Mouse (Mus musculus): ENCODE results near the gene Sipa1l3.

The Sipa1l3 gene

GRCm38 (mm10) chr7:29444070-29444469 lies 74.4 kb downstream of the Sipa1l3 start:
- no peak for DNase-seq (ENCODE audit: low spot score in 2 of 2)

- peak in 1 of 2 experiments; percentile 37 for DNase-seq (ENCODE audit: low spot score in 2 of 2)
Observed at GRCm38 (mm10) chr7:29441793-29442192, 76.6 kb downstream of the Sipa1l3 start.

GRCm38 (mm10) chr7:29441151-29441550 lies 77.3 kb downstream of the Sipa1l3 start:
- no peak for DNase-seq (ENCODE audit: low spot score in 2 of 2)

GRCm38 (mm10) chr7:29438655-29439282 lies 79.7 kb downstream of the Sipa1l3 start:
- DNase-seq (ENCODE audit: low spot score in 2 of 2), result no peak

- DNase-seq (ENCODE audit: low spot score in 2 of 2), result no peak
Observed at GRCm38 (mm10) chr7:29438204-29438603, 80.2 kb downstream of the Sipa1l3 start.

GRCm38 (mm10) chr7:29437072-29437471 lies 81.4 kb downstream of the Sipa1l3 start:
- DNase-seq (ENCODE audit: low spot score in 2 of 2), result no peak

- no peak for DNase-seq (ENCODE audit: low spot score in 2 of 2)
Observed at GRCm38 (mm10) chr7:29434313-29435035, 84.0 kb downstream of the Sipa1l3 start.

GRCm38 (mm10) chr7:29433725-29434124 lies 84.7 kb downstream of the Sipa1l3 start:
- no peak for DNase-seq (ENCODE audit: low spot score in 2 of 2)

GRCm38 (mm10) chr7:29432947-29433553 lies 85.4 kb downstream of the Sipa1l3 start:
- DNase-seq (ENCODE audit: low spot score in 2 of 2), result no peak

- no peak for DNase-seq (ENCODE audit: low spot score in 2 of 2)
Observed at GRCm38 (mm10) chr7:29432180-29432946, 86.1 kb downstream of the Sipa1l3 start.

- DNase-seq (ENCODE audit: low spot score in 2 of 2), result no peak
Observed at GRCm38 (mm10) chr7:29430739-29431211, 87.7 kb downstream of the Sipa1l3 start.

GRCm38 (mm10) chr7:29426056-29426455 lies 92.4 kb downstream of the Sipa1l3 start:
- no peak for DNase-seq (ENCODE audit: low spot score in 2 of 2)

- DNase-seq (ENCODE audit: low spot score in 2 of 2), result peak in 1 of 2 experiments; percentile 43
Observed at GRCm38 (mm10) chr7:29425413-29425827, 93.0 kb downstream of the Sipa1l3 start.

GRCm38 (mm10) chr7:29424690-29425089 lies 93.8 kb downstream of the Sipa1l3 start:
- peak in 1 of 2 experiments; percentile 52 for DNase-seq (ENCODE audit: low spot score in 2 of 2)

- DNase-seq (ENCODE audit: low spot score in 2 of 2), result no peak
Observed at GRCm38 (mm10) chr7:29421909-29422244, 96.6 kb downstream of the Sipa1l3 start.

GRCm38 (mm10) chr7:29421240-29421908 lies 97.1 kb downstream of the Sipa1l3 start:
- DNase-seq (ENCODE audit: low spot score in 2 of 2), result no peak

- no peak for DNase-seq (ENCODE audit: low spot score in 2 of 2)
Observed at GRCm38 (mm10) chr7:29419836-29420235, 98.6 kb downstream of the Sipa1l3 start.

- DNase-seq (ENCODE audit: low spot score in 2 of 2), result no peak
Observed at GRCm38 (mm10) chr7:29418231-29418630, 100.2 kb downstream of the Sipa1l3 start.

- DNase-seq (ENCODE audit: low spot score in 2 of 2), result no peak
Observed at GRCm38 (mm10) chr7:29417332-29418069, 100.9 kb downstream of the Sipa1l3 start.

GRCm38 (mm10) chr7:29416906-29417305 lies 101.5 kb downstream of the Sipa1l3 start:
- no peak for DNase-seq (ENCODE audit: low spot score in 2 of 2)
